Mouse (Mus musculus): ENCODE measurements around the gene Tyk2. TPM values are rescaled to one million over a fixed set of nuclear protein-coding genes. Genes with fewer than 3 reads are reported as not detected.

Gene Tyk2
- polyA plus RNA-seq, 1 experiment from 2014 or later: 11.2 TPM

GRCm38 (mm10) chr9:21125502-21126258 is 5.4 kb downstream of the Tyk2 start:
- peaks cover 13 to 20% of the 10 kb centered on the region in 2 experiments for H3K4me1 ChIP-seq (ENCODE audit: control insufficient read depth in 2 of 2, insufficient read depth in 2 of 2, low read length in 2 of 2)
- 73% methylated on average over 9 of the region's 9 CpGs for WGBS
- H3K9ac ChIP-seq (ENCODE audit: low read length): peak overlapping the region; percentile 45; the same call in 1 of the 2 replicates
- H3K4me3 ChIP-seq (ENCODE audit: control insufficient read depth in 1 of 2, insufficient read depth in 1 of 2, low read depth in 1 of 2, low read length in 2 of 2): no peak overlapping the region
- 0 out of 2 replicates have a peak, but pooled peaks have one; percentile 1 for ATAC-seq (ENCODE audit: insufficient number of reproducible peaks, insufficient read depth, low FRiP score, low read depth)
- H3K27ac ChIP-seq (replicated peaks in 1 of 2; ENCODE audit: control insufficient read depth in 1 of 2, insufficient read depth in 1 of 2, low read depth in 2 of 2, low read length in 2 of 2): peak overlapping the region; percentile 74 to 93
- H3K4me2 ChIP-seq (ENCODE audit: low read length): peak overlapping the region; percentile 2; the same call in 1 of the 2 replicates
- peaks cover 58% of the 10 kb centered on the region for H3K36me3 ChIP-seq (ENCODE audit: control insufficient read depth, insufficient read depth, low read length)
- H3K27me3 ChIP-seq (ENCODE audit: control insufficient read depth, insufficient read depth, low read length): no peaks in the 10 kb centered on the region
- H3K9me3 ChIP-seq (ENCODE audit: control insufficient read depth, low read length): no peaks in the 10 kb centered on the region

- peaks cover 66% of the 10 kb centered on the region for H3K36me3 ChIP-seq (ENCODE audit: control insufficient read depth, insufficient read depth, low read length)
- H3K27me3 ChIP-seq (ENCODE audit: control insufficient read depth, insufficient read depth, low read length): no peaks in the 10 kb centered on the region
- peak overlapping the region in 1 of 2 experiments; percentile 74; a peak in 1 of 4 replicates for H3K27ac ChIP-seq (replicated peaks in 1 of 2; ENCODE audit: control insufficient read depth in 1 of 2, insufficient read depth in 1 of 2, low read depth in 2 of 2, low read length in 2 of 2)
- H3K4me3 ChIP-seq (ENCODE audit: control insufficient read depth in 1 of 2, insufficient read depth in 1 of 2, low read depth in 1 of 2, low read length in 2 of 2): no peak overlapping the region
- no peaks in the 10 kb centered on the region for H3K9me3 ChIP-seq (ENCODE audit: control insufficient read depth, low read length)
- H3K4me2 ChIP-seq (ENCODE audit: low read length): no peak overlapping the region
- no peak overlapping the region for H3K9ac ChIP-seq (ENCODE audit: low read length)
- no peak for ATAC-seq (ENCODE audit: insufficient number of reproducible peaks, insufficient read depth, low FRiP score, low read depth)
- WGBS: 84% methylated on average over 5 of the region's 5 CpGs
- peaks cover 13 to 16% of the 10 kb centered on the region in 2 experiments for H3K4me1 ChIP-seq (ENCODE audit: control insufficient read depth in 2 of 2, insufficient read depth in 2 of 2, low read length in 2 of 2)
Observed at GRCm38 (mm10) chr9:21124837-21125236, 6.2 kb downstream of the Tyk2 start.

DNA sequence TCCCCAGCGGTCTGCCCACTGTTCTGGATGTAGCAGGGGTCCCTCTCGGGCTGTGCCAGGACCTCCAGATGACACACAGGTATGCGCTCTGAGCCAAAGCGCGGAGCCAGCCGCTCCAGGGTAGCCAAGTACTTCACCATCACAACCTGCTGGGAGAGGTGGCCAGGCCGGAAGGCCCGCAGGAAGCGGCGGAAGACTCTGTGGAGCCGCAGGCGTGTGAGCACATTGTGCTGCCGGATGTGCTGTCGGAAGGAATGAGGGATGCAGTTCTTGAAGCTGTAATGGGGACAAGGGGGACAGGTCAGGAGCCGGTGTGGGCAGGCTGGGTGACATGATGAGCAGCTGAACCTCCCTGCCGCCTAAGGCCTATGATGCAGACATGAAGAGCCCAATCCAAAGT is 9.6 kb downstream of the Tyk2 start:
- H3K36me3 ChIP-seq (ENCODE audit: control insufficient read depth, insufficient read depth, low read length): peaks cover 64% of the 10 kb centered on the region
- no peak overlapping the region for H3K9ac ChIP-seq (ENCODE audit: low read length)
- no peaks in the 10 kb centered on the region for H3K27me3 ChIP-seq (ENCODE audit: control insufficient read depth, insufficient read depth, low read length)

GRCm38 (mm10) chr9:21117073-21117472 is 14.0 kb downstream of the Tyk2 start:
- H3K4me3 ChIP-seq (ENCODE audit: control insufficient read depth in 1 of 2, insufficient read depth in 1 of 2, low read depth in 1 of 2, low read length in 2 of 2): no peak overlapping the region
- H3K36me3 ChIP-seq (ENCODE audit: control insufficient read depth, insufficient read depth, low read length): peaks cover 39% of the 10 kb centered on the region
- 78% methylated on average over 6 of the region's 6 CpGs for WGBS
- no peak overlapping the region for H3K9ac ChIP-seq (ENCODE audit: low read length)
- no peak overlapping the region for H3K4me2 ChIP-seq (ENCODE audit: low read length)
- no peak overlapping the region for H3K27ac ChIP-seq (replicated peaks in 1 of 2; ENCODE audit: control insufficient read depth in 1 of 2, insufficient read depth in 1 of 2, low read depth in 2 of 2, low read length in 2 of 2)
- ATAC-seq (ENCODE audit: insufficient number of reproducible peaks, insufficient read depth, low FRiP score, low read depth): no peak
- no peaks in the 10 kb centered on the region for H3K27me3 ChIP-seq (ENCODE audit: control insufficient read depth, insufficient read depth, low read length)
- no peaks in the 10 kb centered on the region for H3K4me1 ChIP-seq (ENCODE audit: control insufficient read depth in 2 of 2, insufficient read depth in 2 of 2, low read length in 2 of 2)
- H3K9me3 ChIP-seq (ENCODE audit: control insufficient read depth, low read length): no peaks in the 10 kb centered on the region

More for the DNA sequence above, 9.6 kb downstream of the Tyk2 start:
- Histone ChIP-seq H3K4me2 (ENCODE audit: low read length) (no peak overlapping the region), H3K4me3 (ENCODE audit: control insufficient read depth in 1 of 2, insufficient read depth in 1 of 2, low read depth in 1 of 2, low read length in 2 of 2) (no peak overlapping the region), H3K4me1 (ENCODE audit: control insufficient read depth in 2 of 2, insufficient read depth in 2 of 2, low read length in 2 of 2) (peaks cover 9 to 10% of the 10 kb centered on the region in 2 experiments), H3K9me3 (ENCODE audit: control insufficient read depth, low read length) (no peaks in the 10 kb centered on the region), H3K27ac (replicated peaks in 1 of 2; ENCODE audit: control insufficient read depth in 1 of 2, insufficient read depth in 1 of 2, low read depth in 2 of 2, low read length in 2 of 2) (no peak overlapping the region)
- 81% methylated on average over 16 of the region's 16 CpGs for WGBS
- no peak for ATAC-seq (ENCODE audit: insufficient number of reproducible peaks, insufficient read depth, low FRiP score, low read depth)

GRCm38 (mm10) chr9:21115105-21115504 is 15.9 kb downstream of the Tyk2 start:
- no peak overlapping the region for H3K4me3 ChIP-seq (ENCODE audit: control insufficient read depth in 1 of 2, insufficient read depth in 1 of 2, low read depth in 1 of 2, low read length in 2 of 2)
- H3K36me3 ChIP-seq (ENCODE audit: control insufficient read depth, insufficient read depth, low read length): peaks cover 29% of the 10 kb centered on the region
- H3K4me2 ChIP-seq (ENCODE audit: low read length): no peak overlapping the region
- WGBS: 87% methylated on average over 8 of the region's 8 CpGs
- no peak overlapping the region for H3K9ac ChIP-seq (ENCODE audit: low read length)
- no peaks in the 10 kb centered on the region for H3K9me3 ChIP-seq (ENCODE audit: control insufficient read depth, low read length)
- H3K27ac ChIP-seq (replicated peaks in 1 of 2; ENCODE audit: control insufficient read depth in 1 of 2, insufficient read depth in 1 of 2, low read depth in 2 of 2, low read length in 2 of 2): no peak overlapping the region
- H3K27me3 ChIP-seq (ENCODE audit: control insufficient read depth, insufficient read depth, low read length): no peaks in the 10 kb centered on the region
- ATAC-seq (ENCODE audit: insufficient number of reproducible peaks, insufficient read depth, low FRiP score, low read depth): no peak
- no peaks in the 10 kb centered on the region for H3K4me1 ChIP-seq (ENCODE audit: control insufficient read depth in 2 of 2, insufficient read depth in 2 of 2, low read length in 2 of 2)

DNA sequence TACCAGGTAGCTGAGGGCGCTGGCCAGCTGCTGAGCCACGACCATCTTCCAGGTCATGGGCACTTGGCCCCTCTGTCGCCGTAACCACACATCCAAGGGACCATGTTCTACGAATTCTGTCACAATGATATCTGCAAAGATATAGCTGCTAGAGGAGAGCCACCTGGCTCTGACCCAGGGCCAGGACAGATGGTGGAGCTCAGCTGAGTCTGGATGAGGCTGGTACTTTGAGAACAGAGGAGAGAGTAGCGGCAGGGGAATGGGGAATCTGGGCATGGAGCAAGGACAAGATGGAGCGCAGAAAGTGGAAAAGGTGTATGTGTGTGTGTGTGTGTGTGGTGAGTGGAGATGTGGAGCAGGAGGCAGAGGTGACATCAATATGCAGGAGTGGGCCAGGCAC is 16.9 kb downstream of the Tyk2 start:
- ATAC-seq (ENCODE audit: insufficient number of reproducible peaks, insufficient read depth, low FRiP score, low read depth): no peak
- no peak overlapping the region for H3K9ac ChIP-seq (ENCODE audit: low read length)
- no peaks in the 10 kb centered on the region for H3K27me3 ChIP-seq (ENCODE audit: control insufficient read depth, insufficient read depth, low read length)
- no peaks in the 10 kb centered on the region for H3K4me1 ChIP-seq (ENCODE audit: control insufficient read depth in 2 of 2, insufficient read depth in 2 of 2, low read length in 2 of 2)
- no peak overlapping the region for H3K4me3 ChIP-seq (ENCODE audit: control insufficient read depth in 1 of 2, insufficient read depth in 1 of 2, low read depth in 1 of 2, low read length in 2 of 2)
- no peak overlapping the region for H3K27ac ChIP-seq (replicated peaks in 1 of 2; ENCODE audit: control insufficient read depth in 1 of 2, insufficient read depth in 1 of 2, low read depth in 2 of 2, low read length in 2 of 2)
- WGBS: 81% methylated on average over 7 of the region's 7 CpGs
- H3K4me2 ChIP-seq (ENCODE audit: low read length): no peak overlapping the region
- H3K9me3 ChIP-seq (ENCODE audit: control insufficient read depth, low read length): no peaks in the 10 kb centered on the region
- peaks cover 31% of the 10 kb centered on the region for H3K36me3 ChIP-seq (ENCODE audit: control insufficient read depth, insufficient read depth, low read length)

DNA sequence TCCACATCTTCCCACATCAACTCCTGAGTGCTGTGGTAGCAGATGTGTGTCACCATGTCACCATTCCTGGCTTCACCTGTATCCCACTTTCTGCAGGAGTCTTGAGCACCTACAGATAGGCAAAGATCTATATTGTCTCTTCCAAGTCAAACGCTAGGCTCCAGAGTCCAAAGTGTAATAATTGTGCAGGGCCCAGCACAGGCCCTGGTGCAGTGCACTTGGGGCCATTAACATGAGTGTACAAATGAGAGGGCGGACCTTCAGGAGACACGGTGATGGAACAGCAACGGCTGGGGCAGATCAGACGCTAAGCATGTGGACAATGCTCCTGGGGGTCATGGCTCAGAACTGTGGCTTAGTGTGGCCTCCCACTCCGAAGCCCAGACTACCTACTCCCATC is 17.3 kb downstream of the Tyk2 start:
- Histone ChIP-seq H3K27me3 (ENCODE audit: control insufficient read depth, insufficient read depth, low read length) (no peaks in the 10 kb centered on the region), H3K4me3 (ENCODE audit: control insufficient read depth in 1 of 2, insufficient read depth in 1 of 2, low read depth in 1 of 2, low read length in 2 of 2) (no peak overlapping the region), H3K4me1 (ENCODE audit: control insufficient read depth in 2 of 2, insufficient read depth in 2 of 2, low read length in 2 of 2) (no peaks in the 10 kb centered on the region), H3K4me2 (ENCODE audit: low read length) (no peak overlapping the region), H3K27ac (replicated peaks in 1 of 2; ENCODE audit: control insufficient read depth in 1 of 2, insufficient read depth in 1 of 2, low read depth in 2 of 2, low read length in 2 of 2) (no peak overlapping the region), H3K9ac (ENCODE audit: low read length) (no peak overlapping the region), H3K9me3 (ENCODE audit: control insufficient read depth, low read length) (no peaks in the 10 kb centered on the region), H3K36me3 (ENCODE audit: control insufficient read depth, insufficient read depth, low read length) (peaks cover 34% of the 10 kb centered on the region)
- WGBS: 89% methylated on average over 6 of the region's 6 CpGs
- no peak for ATAC-seq (ENCODE audit: insufficient number of reproducible peaks, insufficient read depth, low FRiP score, low read depth)

All from heart, embryonic 14.5 days (tissue).